Mouse (Mus musculus) myocyte (in vitro differentiated cells): ENCODE data around the gene Tada2b. TPM values are rescaled to one million over a fixed set of nuclear protein-coding genes. Genes with fewer than 3 reads are reported as not detected.

Experiments used
- H3K27me3 ChIP-seq: one replicate; pipeline ENCODE4 v1.6.1; 2011; ENCODE audit not compliant: control insufficient read depth, insufficient read depth, insufficient read length
- H3K36me3 ChIP-seq: one replicate; pipeline ENCODE4 v1.6.1; 2011; ENCODE audit not compliant: control insufficient read depth, insufficient read depth
- H3K4me2 ChIP-seq: one replicate; pipeline ENCODE4 v1.6.1; 2011; ENCODE audit warnings: low read depth, control low read depth
- H3K4me3 ChIP-seq: one replicate; pipeline ENCODE4 v1.5.1; 2011; ENCODE audit warnings: mild to moderate bottlenecking, control low read depth, moderate library complexity
- H3K79me2 ChIP-seq: one replicate; pipeline ENCODE4 v1.6.1; 2011; ENCODE audit not compliant: control insufficient read depth, insufficient read depth
- H3ac ChIP-seq: one replicate; pipeline ENCODE4 v1.6.1; 2011; ENCODE audit not compliant: control insufficient read depth, insufficient read length
- CEBPB ChIP-seq: IDR thresholded peaks from 2 replicates; pipeline ENCODE4 v1.6.1; 2011; ENCODE audit warnings: mild to moderate bottlenecking, moderate library complexity; ENCODE audit not compliant: poor library complexity, insufficient read depth, severe bottlenecking
- E2F4 ChIP-seq: IDR thresholded peaks from one replicate; pipeline ENCODE4 v1.6.1; 2011; ENCODE audit warnings: mild to moderate bottlenecking, control low read depth, moderate library complexity; ENCODE audit not compliant: insufficient read depth
- MAX ChIP-seq: IDR thresholded peaks from one replicate; pipeline ENCODE4 v1.6.1; 2011; ENCODE audit warnings: low read depth, mild to moderate bottlenecking, control low read depth
- MYOD1 ChIP-seq, 3 experiments: IDR thresholded peaks; one replicate each; pipeline ENCODE4 v1.6.1; 2011; ENCODE audit warnings: control low read depth in 2 of 3, low read depth in 2 of 3, mild to moderate bottlenecking in 2 of 3, moderate library complexity in 1 of 3; ENCODE audit not compliant: insufficient read length in 2 of 3, control insufficient read depth in 1 of 3
- MYOG ChIP-seq, 3 experiments: IDR thresholded peaks; one replicate each; pipeline ENCODE4 v1.6.1; 2011; ENCODE audit warnings: control low read depth in 2 of 3, low read depth in 2 of 3, mild to moderate bottlenecking in 2 of 3; ENCODE audit not compliant: insufficient read length in 2 of 3, control insufficient read depth in 1 of 3, insufficient read depth in 1 of 3
- POLR2A ChIP-seq: IDR thresholded peaks from one replicate; pipeline ENCODE4 v1.6.1; 2011; ENCODE audit warnings: low read depth, mild to moderate bottlenecking, control low read depth, moderate library complexity; ENCODE audit not compliant: insufficient read length
- POLR2AphosphoS2 ChIP-seq: IDR thresholded peaks from one replicate; pipeline ENCODE4 v1.6.1; 2011; ENCODE audit warnings: low read depth, control low read depth; ENCODE audit not compliant: insufficient read length
- REST ChIP-seq: IDR thresholded peaks from one replicate; pipeline ENCODE4 v1.6.1; 2011; ENCODE audit warnings: mild to moderate bottlenecking, control low read depth, moderate library complexity; ENCODE audit not compliant: insufficient read depth, insufficient read length
- SRF ChIP-seq: IDR thresholded peaks from one replicate; pipeline ENCODE4 v1.6.1; 2011; ENCODE audit warnings: low read depth; ENCODE audit not compliant: control insufficient read depth, insufficient read length
- TCF12 ChIP-seq: IDR thresholded peaks from one replicate; pipeline ENCODE4 v1.6.1; 2011; ENCODE audit warnings: mild to moderate bottlenecking, control low read depth; ENCODE audit not compliant: poor library complexity, insufficient read depth, severe bottlenecking
- TCF3 ChIP-seq: IDR thresholded peaks from one replicate; pipeline ENCODE4 v1.6.1; 2011; ENCODE audit warnings: low read depth, control low read depth; ENCODE audit not compliant: insufficient read length
- USF1 ChIP-seq: IDR thresholded peaks from one replicate; pipeline ENCODE4 v1.6.1; 2011; ENCODE audit warnings: low read depth, mild to moderate bottlenecking, control low read depth, moderate library complexity
- polyA plus RNA-seq: library from polyadenylated mRNA; unstranded; fragments of >200 nt; fragmentation: generic; extraction: Trizol; gene quantifications from one replicate; pipeline ENCODE4 v1.2.1, GENCODE M21; 2012; ENCODE audit warnings: missing spikeins

Gene Tada2b
- polyA plus RNA-seq, 1 experiment, result 7.2 TPM

GRCm38 (mm10) chr5:36444611-36445010, 39.5 kb downstream of the Tada2b start:
- Histone ChIP-seq H3ac (no peak overlapping the region), H3K79me2 (no peaks in the 10 kb centered on the region), H3K36me3 (no peaks in the 10 kb centered on the region), H3K27me3 (peaks cover 22% of the 10 kb centered on the region), H3K4me3 (no peak overlapping the region), H3K4me2 (no peak overlapping the region)
- TF ChIP-seq MYOD1 (IDR thresholded peaks at IDR 0.05; ENCODE audit: control insufficient read depth in 1 of 3, insufficient read length in 2 of 3, low read depth in 2 of 3) (no peak), TCF12 (no peak)

GRCm38 (mm10) chr5:36440741-36441140, 43.3 kb downstream of the Tada2b start:
- no peak for TF ChIP-seq MAX
- no peak for TF ChIP-seq E2F4
- TF ChIP-seq TCF3, result no peak
- no peak for TF ChIP-seq CEBPB
- TF ChIP-seq SRF, result no peak
- TF ChIP-seq MYOD1 (IDR thresholded peaks at IDR 0.05; ENCODE audit: control insufficient read depth in 1 of 3, insufficient read length in 2 of 3, low read depth in 2 of 3), result no peak
- TF ChIP-seq REST, result no peak
- no peak for TF ChIP-seq MYOG (IDR thresholded peaks at IDR 0.05; ENCODE audit: control insufficient read depth in 1 of 3, insufficient read depth in 1 of 3, insufficient read length in 2 of 3, low read depth in 2 of 3)
- Histone ChIP-seq H3K4me3 (no peak overlapping the region), H3K79me2 (no peaks in the 10 kb centered on the region), H3K4me2 (no peak overlapping the region), H3K27me3 (peaks cover 19% of the 10 kb centered on the region), H3ac (no peak overlapping the region), H3K36me3 (no peaks in the 10 kb centered on the region)

GRCm38 (mm10) chr5:36436858-36437257, 47.2 kb downstream of the Tada2b start:
- Histone ChIP-seq H3K27me3 (peaks cover 18% of the 10 kb centered on the region), H3K4me3 (no peak overlapping the region), H3K4me2 (no peak overlapping the region), H3K79me2 (no peaks in the 10 kb centered on the region), H3ac (no peak overlapping the region), H3K36me3 (no peaks in the 10 kb centered on the region)
- TF ChIP-seq TCF12 (no peak), USF1 (no peak), POLR2A (no peak), MYOD1 (IDR thresholded peaks at IDR 0.05; ENCODE audit: control insufficient read depth in 1 of 3, insufficient read length in 2 of 3, low read depth in 2 of 3) (no peak), MAX (no peak), REST (no peak), MYOG (IDR thresholded peaks at IDR 0.05; ENCODE audit: control insufficient read depth in 1 of 3, insufficient read depth in 1 of 3, insufficient read length in 2 of 3, low read depth in 2 of 3) (no peak), CEBPB (no peak), E2F4 (no peak), TCF3 (no peak), SRF (no peak), POLR2AphosphoS2 (no peak)

- TF ChIP-seq TCF3, result no peak
- TF ChIP-seq MYOD1 (IDR thresholded peaks at IDR 0.05; ENCODE audit: control insufficient read depth in 1 of 3, insufficient read length in 2 of 3, low read depth in 2 of 3), result no peak
- no peak for TF ChIP-seq POLR2A
- TF ChIP-seq E2F4, result no peak
- TF ChIP-seq MAX, result no peak
- no peak for TF ChIP-seq REST
- TF ChIP-seq POLR2AphosphoS2, result no peak
- no peak for TF ChIP-seq CEBPB
- TF ChIP-seq SRF, result no peak
- TF ChIP-seq USF1, result no peak
- no peak for TF ChIP-seq MYOG (IDR thresholded peaks at IDR 0.05; ENCODE audit: control insufficient read depth in 1 of 3, insufficient read depth in 1 of 3, insufficient read length in 2 of 3, low read depth in 2 of 3)
- TF ChIP-seq TCF12, result no peak
- Histone ChIP-seq H3K4me3 (no peak overlapping the region), H3K79me2 (no peaks in the 10 kb centered on the region), H3K36me3 (no peaks in the 10 kb centered on the region), H3K4me2 (no peak overlapping the region), H3ac (no peak overlapping the region), H3K27me3 (peaks cover 18% of the 10 kb centered on the region)
Measured at GRCm38 (mm10) chr5:36434398-36434967, 49.6 kb downstream of the Tada2b start.

GRCm38 (mm10) chr5:36431711-36432110, 52.4 kb downstream of the Tada2b start:
- no peaks in the 10 kb centered on the region for H3K79me2 ChIP-seq
- H3K4me3 ChIP-seq, result no peak overlapping the region
- no peak overlapping the region for H3K4me2 ChIP-seq
- TF ChIP-seq REST (peak; percentile 70), SRF (no peak), POLR2A (no peak), E2F4 (no peak)
- peaks cover 26% of the 10 kb centered on the region for H3K27me3 ChIP-seq
- no peaks in the 10 kb centered on the region for H3K36me3 ChIP-seq
- H3ac ChIP-seq, result no peak overlapping the region
